Mouse (Mus musculus): ENCODE measurements around the gene Gemin5. TPM values are rescaled to one million over a fixed set of nuclear protein-coding genes. Genes with fewer than 3 reads are reported as not detected.
"Not testable (repeated sequence)": the region's sequence is repeated elsewhere in the genome, so short reads cannot be mapped to it uniquely, and the experiment has no call there.

Gene Gemin5
- polyA plus RNA-seq, 1 experiment from 2014 or later: 15.1 TPM

DNA sequence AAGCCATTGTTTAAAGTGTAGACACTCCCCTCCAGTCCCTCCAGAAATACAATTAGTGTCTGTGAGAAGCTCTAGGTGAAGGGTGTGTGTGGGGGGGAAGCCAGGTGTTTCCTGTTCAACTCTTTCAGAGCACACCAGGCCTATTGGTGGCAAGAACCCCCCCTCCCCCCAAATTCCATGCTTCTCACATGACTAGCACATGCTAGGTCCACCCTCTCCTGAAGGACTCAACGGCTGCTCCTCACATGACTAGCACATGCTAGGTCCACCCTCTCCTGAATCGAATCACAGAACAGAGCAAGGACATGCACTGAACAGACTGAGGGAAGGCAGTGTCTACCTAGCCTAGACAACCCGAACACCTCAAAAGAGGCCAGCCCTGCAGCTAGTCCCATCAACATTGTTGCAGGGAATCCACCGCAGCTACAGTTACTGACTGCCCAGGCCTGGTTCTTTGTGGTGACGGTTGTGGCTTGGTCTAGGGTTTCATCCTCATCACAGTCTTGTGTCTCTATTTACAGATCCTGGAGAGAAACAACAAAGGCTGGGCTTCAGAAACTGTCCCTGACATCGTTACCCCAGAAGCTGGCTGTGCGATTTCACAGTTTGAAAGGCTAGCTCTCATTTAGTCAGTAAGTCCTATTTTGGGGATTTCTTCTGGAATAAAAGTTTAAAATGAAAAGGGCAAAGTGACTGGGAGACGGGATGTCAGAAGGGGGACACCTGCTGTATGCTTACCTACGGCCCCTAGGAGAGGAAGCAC, 65.6 kb downstream of the Gemin5 start:
- no peaks in the 10 kb centered on the region for H3K36me3 ChIP-seq (replicated peaks)
- WGBS: 91% methylated on average over 9 of the region's 9 CpGs
- no peak for ATAC-seq (replicated peaks)
- H3K4me1 ChIP-seq: peaks cover 35% of the 10 kb centered on the region
- peaks cover 5% of the 10 kb centered on the region; the same call in 1 of the 2 replicates for H3K27me3 ChIP-seq (replicated peaks)
- H3K4me2 ChIP-seq: peak overlapping the region; percentile 56
- peak overlapping the region; percentile 85; the same call in 1 of the 2 replicates for H3K27ac ChIP-seq
- H3K9ac ChIP-seq: peak overlapping the region; percentile 46
- H3K9me3 ChIP-seq: no peaks in the 10 kb centered on the region
- peak overlapping the region; percentile 79 for H3K4me3 ChIP-seq

DNA sequence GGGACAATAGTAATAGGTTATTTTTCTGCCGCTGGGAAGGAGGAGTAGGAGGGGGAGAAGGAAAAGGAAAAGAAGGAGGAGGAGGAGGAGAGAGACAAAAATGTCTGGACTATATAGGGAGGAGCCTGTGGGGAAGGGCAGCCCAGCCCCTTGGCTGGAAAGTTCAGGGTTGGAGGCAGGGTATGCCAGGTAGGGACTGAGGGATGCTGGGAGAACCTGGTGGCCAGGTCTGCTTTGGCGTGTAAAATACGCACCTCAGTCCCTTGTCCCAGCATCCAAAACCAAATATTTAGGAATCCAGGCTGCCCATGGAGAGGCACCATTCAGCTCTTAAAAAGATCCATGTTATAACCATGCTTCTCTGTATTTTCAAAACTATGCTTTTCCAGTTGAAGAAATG, 66.2 kb downstream of the Gemin5 start:
- Histone ChIP-seq H3K36me3 (replicated peaks) (no peaks in the 10 kb centered on the region), H3K4me3 (no peak overlapping the region), H3K9me3 (no peaks in the 10 kb centered on the region), H3K4me1 (peaks cover 32% of the 10 kb centered on the region), H3K4me2 (no peak overlapping the region), H3K9ac (no peak overlapping the region), H3K27ac (no peak overlapping the region), H3K27me3 (replicated peaks) (peaks cover 11% of the 10 kb centered on the region)
- 85% methylated on average over 3 of the region's 3 CpGs for WGBS
- ATAC-seq (replicated peaks): no peak

DNA sequence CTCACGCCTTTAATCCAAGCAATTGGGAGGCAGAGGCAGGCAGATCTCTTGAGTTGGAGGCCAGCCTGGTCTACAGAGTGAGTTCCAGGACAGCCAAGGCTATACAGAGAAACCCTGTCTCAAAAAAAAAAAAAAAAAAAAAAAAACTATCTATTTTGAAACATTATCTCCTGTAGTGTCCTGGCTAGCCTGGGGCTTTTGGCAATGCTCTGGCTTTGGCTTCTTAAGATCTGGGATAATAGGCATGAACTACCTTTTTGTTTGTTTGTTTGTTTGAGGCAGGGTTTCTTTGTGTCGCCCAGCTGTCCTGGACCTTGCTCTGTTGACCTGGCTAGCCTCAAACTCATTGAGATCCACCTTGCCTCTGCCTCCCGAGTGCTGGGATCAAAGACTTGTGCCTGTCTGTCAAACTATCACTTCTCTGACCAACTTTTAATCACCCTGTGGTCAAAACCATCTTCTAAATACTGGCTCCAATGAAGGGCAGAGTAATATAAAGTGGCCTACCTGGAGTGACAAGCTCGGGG, 67.1 kb downstream of the Gemin5 start:
- ATAC-seq (replicated peaks): no peak
- Histone ChIP-seq H3K36me3 (replicated peaks) (no peaks in the 10 kb centered on the region), H3K9me3 (no peaks in the 10 kb centered on the region), H3K4me2 (no peak overlapping the region), H3K27me3 (replicated peaks) (peaks cover 12% of the 10 kb centered on the region), H3K9ac (no peak overlapping the region), H3K4me3 (no peak overlapping the region), H3K27ac (no peak overlapping the region), H3K4me1 (peaks cover 29% of the 10 kb centered on the region)
- 83% methylated on average over 4 of the region's 4 CpGs for WGBS

DNA sequence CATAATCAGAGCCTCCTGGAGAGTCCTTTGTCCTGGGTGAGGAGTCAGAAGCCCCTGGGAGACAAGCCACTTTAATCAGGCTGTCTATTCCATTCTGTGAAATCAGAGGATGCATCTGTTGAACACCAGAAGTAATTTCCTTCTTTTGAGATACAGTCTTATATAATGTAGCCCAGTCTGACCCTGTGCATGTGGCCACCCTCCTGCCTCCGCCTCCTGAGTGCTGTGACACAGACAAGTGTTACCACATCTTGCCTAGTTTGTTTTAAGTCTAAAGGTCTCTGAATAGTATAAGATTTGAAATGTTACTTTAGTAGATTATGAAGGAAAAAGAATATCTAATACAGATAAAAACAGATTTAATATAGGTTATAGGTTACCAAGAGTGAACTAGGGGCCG, 68.3 kb downstream of the Gemin5 start:
- no peak overlapping the region for H3K4me2 ChIP-seq
- H3K4me3 ChIP-seq: no peak overlapping the region
- ATAC-seq (replicated peaks): no peak
- peaks cover 19% of the 10 kb centered on the region for H3K4me1 ChIP-seq
- no peak overlapping the region for H3K27ac ChIP-seq
- 92% methylated on average over 2 of the region's 2 CpGs for WGBS
- H3K9me3 ChIP-seq: no peaks in the 10 kb centered on the region
- H3K27me3 ChIP-seq (replicated peaks): peaks cover 12% of the 10 kb centered on the region
- no peaks in the 10 kb centered on the region for H3K36me3 ChIP-seq (replicated peaks)
- H3K9ac ChIP-seq: no peak overlapping the region

- not testable (repeated sequence) for H3K36me3 ChIP-seq (replicated peaks); H3K9me3 ChIP-seq; H3K27ac ChIP-seq; H3K4me3 ChIP-seq; ATAC-seq (replicated peaks); H3K9ac ChIP-seq
- peak overlapping the region; percentile 57; the same call in 1 of the 2 replicates for H3K4me2 ChIP-seq
- H3K4me1 ChIP-seq: peaks cover 13% of the 10 kb centered on the region
- peaks cover 12% of the 10 kb centered on the region for H3K27me3 ChIP-seq (replicated peaks)
- 59% methylated on average over 5 of the region's 5 CpGs for WGBS
Measured at GRCm38 (mm10) chr11:58098366-58098720, 70.0 kb downstream of the Gemin5 start.

GRCm38 (mm10) chr11:58097621-58098365, 70.5 kb downstream of the Gemin5 start:
- WGBS: 2% methylated on average over 33 of the region's 38 CpGs
- ATAC-seq (replicated peaks): no peak
- H3K4me1 ChIP-seq: peaks cover 7% of the 10 kb centered on the region
- H3K27me3 ChIP-seq (replicated peaks): peaks cover 12% of the 10 kb centered on the region
- H3K9ac ChIP-seq: no peak overlapping the region
- peak overlapping the region; percentile 57 for H3K4me2 ChIP-seq
- H3K27ac ChIP-seq: no peak overlapping the region
- no peaks in the 10 kb centered on the region for H3K36me3 ChIP-seq (replicated peaks)
- peak overlapping the region; percentile 30 for H3K4me3 ChIP-seq
- no peaks in the 10 kb centered on the region for H3K9me3 ChIP-seq

DNA sequence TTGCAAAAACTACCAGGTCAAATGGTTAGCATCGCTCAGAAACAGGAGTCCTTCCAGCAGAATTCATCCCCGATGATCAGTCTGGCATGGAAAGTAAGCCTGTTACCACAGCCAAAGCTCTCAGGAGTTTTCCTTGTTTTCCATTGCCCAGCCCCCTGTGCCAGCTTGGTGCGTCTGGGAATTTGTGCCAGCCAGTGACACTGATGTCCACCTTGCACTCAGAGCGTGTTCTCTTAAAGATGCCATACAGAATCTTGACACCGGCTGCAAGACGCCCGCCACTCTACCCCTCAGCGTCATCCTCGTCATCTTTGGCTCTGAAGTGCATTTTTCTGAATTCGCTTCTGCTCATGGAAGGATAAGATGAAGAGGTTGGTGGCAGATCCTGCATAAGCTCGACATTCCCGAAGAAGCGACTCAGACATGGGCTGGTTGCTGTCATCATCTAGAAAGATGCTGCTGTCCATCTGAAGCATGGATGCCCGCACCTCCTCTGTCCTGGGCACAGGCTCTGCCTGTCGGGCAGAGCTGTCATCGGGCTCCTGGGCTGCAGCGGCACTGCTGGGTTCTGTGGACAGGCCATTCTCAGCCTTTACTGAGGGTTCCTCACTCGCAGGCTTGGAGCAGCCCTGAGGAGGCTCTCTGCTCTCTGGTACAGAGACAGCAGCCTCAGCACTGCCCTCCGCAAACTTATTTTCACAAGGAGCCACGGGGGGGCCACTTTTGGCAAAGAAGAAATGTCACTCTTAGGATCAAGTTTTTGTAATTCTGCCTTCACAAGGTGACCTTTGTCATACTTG, 71.3 kb downstream of the Gemin5 start:
- H3K27ac ChIP-seq: no peak overlapping the region
- H3K9ac ChIP-seq: no peak overlapping the region
- H3K36me3 ChIP-seq (replicated peaks): no peaks in the 10 kb centered on the region
- 52% methylated on average over 20 of the region's 20 CpGs for WGBS
- peaks cover 12% of the 10 kb centered on the region for H3K27me3 ChIP-seq (replicated peaks)
- H3K4me2 ChIP-seq: peak overlapping the region; percentile 57
- H3K4me3 ChIP-seq: no peak overlapping the region
- H3K4me1 ChIP-seq: peaks cover 6% of the 10 kb centered on the region; the same call in 1 of the 2 replicates
- H3K9me3 ChIP-seq: no peaks in the 10 kb centered on the region
- ATAC-seq (replicated peaks): no peak

GRCm38 (mm10) chr11:58096160-58096559, 72.2 kb downstream of the Gemin5 start:
- ATAC-seq (replicated peaks): no peak
- H3K27ac ChIP-seq: no peak overlapping the region
- H3K27me3 ChIP-seq (replicated peaks): peaks cover 12% of the 10 kb centered on the region
- WGBS: 91% methylated on average over 5 of the region's 5 CpGs
- H3K4me3 ChIP-seq: no peak overlapping the region
- H3K9me3 ChIP-seq: no peaks in the 10 kb centered on the region
- no peak overlapping the region for H3K9ac ChIP-seq
- H3K4me1 ChIP-seq: peaks cover 6% of the 10 kb centered on the region; the same call in 1 of the 2 replicates
- no peak overlapping the region for H3K4me2 ChIP-seq
- no peaks in the 10 kb centered on the region for H3K36me3 ChIP-seq (replicated peaks)

- peaks cover 6% of the 10 kb centered on the region; the same call in 1 of the 2 replicates for H3K4me1 ChIP-seq
- peaks cover 12% of the 10 kb centered on the region for H3K27me3 ChIP-seq (replicated peaks)
- H3K4me2 ChIP-seq: no peak overlapping the region
- H3K9me3 ChIP-seq: no peaks in the 10 kb centered on the region
- WGBS: 95% methylated on average over 1 of the region's 1 CpGs
- H3K36me3 ChIP-seq (replicated peaks): no peaks in the 10 kb centered on the region
- no peak overlapping the region for H3K9ac ChIP-seq
- ATAC-seq (replicated peaks): no peak
- H3K27ac ChIP-seq: no peak overlapping the region
- no peak overlapping the region for H3K4me3 ChIP-seq
Measured at GRCm38 (mm10) chr11:58095561-58095960, 72.8 kb downstream of the Gemin5 start.

DNA sequence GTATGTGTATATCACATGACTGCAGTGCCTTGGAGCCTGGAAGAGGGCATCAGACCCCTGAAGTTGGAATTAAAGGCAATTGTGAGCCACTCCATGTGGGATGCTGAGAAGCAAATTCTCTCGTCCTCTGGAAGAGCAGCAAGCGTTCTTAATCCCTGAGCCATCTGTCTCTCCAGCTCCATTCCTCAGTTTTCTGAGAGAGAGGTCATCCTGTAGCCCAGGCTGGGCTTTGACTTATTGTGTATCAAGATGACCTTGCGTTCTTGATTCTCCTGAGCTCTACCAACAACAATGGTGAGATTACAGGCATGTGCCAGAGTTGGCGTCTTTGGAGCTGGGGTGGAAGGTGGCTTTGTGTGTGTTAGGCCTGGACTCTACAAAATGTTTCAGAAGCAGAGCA, 73.6 kb downstream of the Gemin5 start:
- WGBS: 38% methylated on average over 4 of the region's 4 CpGs
- Histone ChIP-seq H3K27ac (no peak overlapping the region), H3K9ac (no peak overlapping the region), H3K4me3 (no peak overlapping the region), H3K27me3 (replicated peaks) (peaks cover 12% of the 10 kb centered on the region), H3K4me1 (peaks cover 6% of the 10 kb centered on the region; the same call in 1 of the 2 replicates), H3K9me3 (no peaks in the 10 kb centered on the region), H3K36me3 (replicated peaks) (no peaks in the 10 kb centered on the region), H3K4me2 (no peak overlapping the region)
- no peak for ATAC-seq (replicated peaks)

DNA sequence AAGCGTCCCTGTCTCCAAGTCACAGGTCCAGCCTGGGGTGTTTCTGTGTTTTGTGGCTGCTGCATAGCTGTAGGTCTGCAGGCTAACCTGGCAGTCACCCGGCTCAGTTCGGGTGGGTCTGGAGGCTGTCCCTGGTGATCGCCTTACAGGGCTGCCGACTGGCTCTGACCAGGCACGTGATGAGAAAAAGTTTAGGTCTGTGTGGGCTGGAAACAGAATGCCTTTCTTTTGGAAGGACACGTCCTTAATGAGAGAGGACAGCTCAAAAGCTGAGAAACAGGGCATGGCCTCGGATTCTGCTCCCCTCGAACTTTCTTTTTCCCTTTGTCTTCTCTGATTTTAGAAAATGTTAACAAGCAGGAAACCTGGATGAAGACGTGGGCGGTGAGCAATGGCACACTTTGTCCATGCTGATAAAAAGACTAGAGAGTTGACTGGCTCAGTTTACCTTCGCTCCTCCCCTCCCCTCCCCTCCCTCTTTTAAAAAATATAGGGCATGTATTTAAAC, 75.3 kb downstream of the Gemin5 start, which contains the start of gene Gm12248:
Gene Gm12248 (minus strand): TSS at position 114 of the 508 bp plus-strand sequence.
- WGBS: 22% methylated on average over 12 of the region's 12 CpGs

More for the DNA sequence above, 75.3 kb downstream of the Gemin5 start, which contains the start of gene Gm12248:
- no peak for ATAC-seq (replicated peaks)
- Histone ChIP-seq H3K27ac (no peak within 1 kb of the TSS), H3K27me3 (replicated peaks) (peaks cover 7% of the 10 kb centered on the region; the same call in 1 of the 2 replicates), H3K36me3 (replicated peaks) (no peaks in the 10 kb centered on the region), H3K9me3 (no peaks in the 10 kb centered on the region), H3K9ac (no peak within 1 kb of the TSS), H3K4me3 (no peak within 1 kb of the TSS), H3K4me1 (peaks cover 6% of the 10 kb centered on the region; the same call in 1 of the 2 replicates), H3K4me2 (no peak within 1 kb of the TSS)
